Mouse (Mus musculus) small intestine, adult 2 months (tissue): Measurements from ENCODE around the gene Vmn2r80.

Source experiments
- CTCF ChIP-seq: fragments of 200-500 bp; IDR thresholded peaks from 2 replicates; pipeline ENCODE4 v1.5.1; 2012; ENCODE audit warnings: low read depth, mild to moderate bottlenecking, control low read depth, inconsistent platforms, low read length, moderate library complexity, mixed read lengths; ENCODE audit not compliant: insufficient replicate concordance, insufficient read length; ENCODE audit errors: extremely low read depth
- POLR2A ChIP-seq: fragments of 200-500 bp; IDR thresholded peaks from 2 replicates; pipeline ENCODE4 v1.6.1; 2012; ENCODE audit warnings: low read depth, mild to moderate bottlenecking, control low read depth, inconsistent platforms, low read length, moderate library complexity

DNA sequence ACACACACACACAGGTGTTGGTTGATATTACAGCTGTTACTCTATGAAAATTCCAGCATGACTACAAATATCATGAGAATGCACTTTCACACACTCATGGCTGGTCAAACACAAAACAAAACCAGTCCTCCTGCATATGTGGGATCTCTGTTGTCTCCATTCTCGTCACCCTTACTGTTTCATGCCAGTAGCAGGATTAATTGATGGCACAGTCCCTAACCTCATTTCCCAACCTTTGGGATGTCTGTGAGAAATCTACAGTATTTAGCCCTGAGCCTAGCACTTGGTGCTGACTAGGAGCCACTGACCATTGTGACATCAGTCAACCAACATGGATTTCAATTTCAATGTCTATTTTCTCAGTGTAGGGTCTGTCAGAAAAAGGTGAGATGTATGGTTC, 33.5 kb upstream of the Vmn2r80 start:
- no peak for TF ChIP-seq CTCF
- TF ChIP-seq POLR2A, result no peak
